Mouse (Mus musculus): ENCODE measurements around the gene Ift122. TPM values are rescaled to one million over a fixed set of nuclear protein-coding genes. Genes with fewer than 3 reads are reported as not detected.

Ift122 gene
- polyA plus RNA-seq, 1 experiment from 2014 or later, result 16.9 TPM

DNA sequence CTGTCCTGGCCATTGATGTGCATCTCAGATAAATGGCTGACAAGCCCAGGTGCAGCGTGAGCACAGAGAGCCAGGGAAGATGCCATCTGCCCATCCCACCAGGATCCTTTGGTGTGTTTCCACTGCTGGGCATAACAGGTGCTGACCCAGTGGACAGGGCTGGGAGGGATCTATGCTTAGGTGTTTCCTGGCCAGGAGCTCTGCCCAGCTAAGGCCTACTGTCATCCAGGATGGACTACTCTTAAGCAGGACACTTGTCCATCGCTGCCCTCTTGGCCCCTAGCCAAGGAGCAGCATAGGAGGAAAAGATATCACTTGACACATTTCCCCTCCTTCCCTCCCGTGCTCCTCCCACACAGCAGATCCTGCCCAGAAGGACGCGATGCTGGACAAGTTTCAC is 63.3 kb downstream of the Ift122 start:
- Histone ChIP-seq H3K27ac (ENCODE audit: low read depth, low read length) (0 out of 2 replicates have a peak overlapping the region, but pooled peaks have one; percentile 21), H3K27me3 (replicated peaks; ENCODE audit: control insufficient read depth, insufficient read depth, low read length) (no peaks in the 10 kb centered on the region), H3K4me2 (ENCODE audit: low read length) (no peak overlapping the region), H3K36me3 (ENCODE audit: control insufficient read depth, insufficient read depth, low read length) (peaks cover 2% of the 10 kb centered on the region; the same call in 1 of the 2 replicates), H3K9ac (ENCODE audit: low read length) (no peak overlapping the region), H3K4me1 (ENCODE audit: control insufficient read depth, insufficient read depth, low read length) (peaks cover 30% of the 10 kb centered on the region), H3K4me3 (ENCODE audit: low read depth, low read length) (no peak overlapping the region), H3K9me3 (replicated peaks; ENCODE audit: control insufficient read depth, low read length) (no peaks in the 10 kb centered on the region)
- 91% methylated on average over 5 of the region's 5 CpGs for WGBS
- ATAC-seq (no peak), DNase-seq (ENCODE audit: low spot score) (no peak)

DNA sequence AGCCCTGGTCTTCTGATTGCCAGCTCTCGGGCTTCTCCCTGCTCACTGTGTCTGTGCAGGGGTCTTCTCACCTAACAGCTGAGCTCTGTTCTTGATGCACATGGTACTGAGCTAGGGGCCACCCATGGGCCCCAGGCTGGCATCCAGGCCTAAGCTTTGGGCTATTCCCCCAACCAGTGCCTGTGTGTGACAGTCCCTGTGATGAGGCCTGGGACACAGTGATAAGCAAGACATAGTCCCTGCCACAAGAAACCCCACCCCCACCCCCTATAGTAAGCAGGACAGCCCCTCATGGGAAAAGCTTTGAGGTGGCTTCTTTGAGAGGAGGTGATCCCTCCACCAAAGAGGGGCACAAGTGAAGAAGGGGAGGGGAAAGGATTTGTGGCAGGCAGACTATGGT is 65.3 kb downstream of the Ift122 start:
- Histone ChIP-seq H3K4me2 (ENCODE audit: low read length) (no peak overlapping the region), H3K4me1 (ENCODE audit: control insufficient read depth, insufficient read depth, low read length) (peaks cover 24% of the 10 kb centered on the region), H3K9me3 (replicated peaks; ENCODE audit: control insufficient read depth, low read length) (no peaks in the 10 kb centered on the region), H3K4me3 (ENCODE audit: low read depth, low read length) (no peak overlapping the region), H3K9ac (ENCODE audit: low read length) (no peak overlapping the region), H3K27me3 (replicated peaks; ENCODE audit: control insufficient read depth, insufficient read depth, low read length) (no peaks in the 10 kb centered on the region), H3K27ac (ENCODE audit: low read depth, low read length) (no peak overlapping the region), H3K36me3 (ENCODE audit: control insufficient read depth, insufficient read depth, low read length) (peaks cover 2% of the 10 kb centered on the region; the same call in 1 of the 2 replicates)
- DNase-seq (ENCODE audit: low spot score) (no peak), ATAC-seq (no peak)
- WGBS, result 89% methylated on average over 1 of the region's 1 CpGs

- no peak for ATAC-seq
These were observed 66.6 kb downstream of the Ift122 start for GRCm38 (mm10) chr6:115919876-115920275.

DNA sequence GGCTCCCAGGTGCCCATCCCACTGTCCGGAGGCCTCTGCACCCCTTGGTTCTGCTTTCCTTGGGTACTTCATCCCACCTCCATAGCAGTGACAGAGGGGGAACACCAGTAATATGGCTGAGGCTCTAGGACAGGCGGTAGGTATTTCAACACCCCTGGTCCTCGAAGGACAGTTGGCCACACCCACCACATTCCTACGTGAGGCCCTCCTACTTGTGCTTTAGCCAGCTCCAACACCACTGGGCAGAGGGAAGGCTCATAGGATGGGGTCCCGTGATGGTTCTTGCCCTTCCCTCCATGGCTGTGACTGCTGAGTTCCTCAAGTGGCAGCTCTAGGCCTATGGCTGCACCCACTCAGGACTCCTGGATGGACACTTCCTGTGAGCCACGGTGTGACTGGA is 71.6 kb downstream of the Ift122 start:
- Histone ChIP-seq H3K9ac (ENCODE audit: low read length) (no peak overlapping the region), H3K4me3 (ENCODE audit: low read depth, low read length) (no peak overlapping the region), H3K27ac (ENCODE audit: low read depth, low read length) (no peak overlapping the region), H3K4me1 (ENCODE audit: control insufficient read depth, insufficient read depth, low read length) (peaks cover 23% of the 10 kb centered on the region), H3K36me3 (ENCODE audit: control insufficient read depth, insufficient read depth, low read length) (no peaks in the 10 kb centered on the region), H3K27me3 (replicated peaks; ENCODE audit: control insufficient read depth, insufficient read depth, low read length) (no peaks in the 10 kb centered on the region), H3K9me3 (replicated peaks; ENCODE audit: control insufficient read depth, low read length) (no peaks in the 10 kb centered on the region), H3K4me2 (ENCODE audit: low read length) (no peak overlapping the region)
- DNase-seq (ENCODE audit: low spot score), result no peak
- no peak for ATAC-seq
- 65% methylated on average over 6 of the region's 6 CpGs for WGBS

More at GRCm38 (mm10) chr6:115919876-115920275, 66.6 kb downstream of the Ift122 start:
- no peak overlapping the region for H3K9ac ChIP-seq (ENCODE audit: low read length)
- no peak overlapping the region for H3K27ac ChIP-seq (ENCODE audit: low read depth, low read length)
- H3K4me3 ChIP-seq (ENCODE audit: low read depth, low read length), result no peak overlapping the region
- no peak for DNase-seq (ENCODE audit: low spot score)
- 94% methylated on average over 5 of the region's 5 CpGs for WGBS
- no peak overlapping the region for H3K4me2 ChIP-seq (ENCODE audit: low read length)
- no peaks in the 10 kb centered on the region for H3K27me3 ChIP-seq (replicated peaks; ENCODE audit: control insufficient read depth, insufficient read depth, low read length)
- H3K4me1 ChIP-seq (ENCODE audit: control insufficient read depth, insufficient read depth, low read length), result peaks cover 12% of the 10 kb centered on the region
- H3K9me3 ChIP-seq (replicated peaks; ENCODE audit: control insufficient read depth, low read length), result no peaks in the 10 kb centered on the region
- H3K36me3 ChIP-seq (ENCODE audit: control insufficient read depth, insufficient read depth, low read length), result peaks cover 2% of the 10 kb centered on the region; the same call in 1 of the 2 replicates

DNA sequence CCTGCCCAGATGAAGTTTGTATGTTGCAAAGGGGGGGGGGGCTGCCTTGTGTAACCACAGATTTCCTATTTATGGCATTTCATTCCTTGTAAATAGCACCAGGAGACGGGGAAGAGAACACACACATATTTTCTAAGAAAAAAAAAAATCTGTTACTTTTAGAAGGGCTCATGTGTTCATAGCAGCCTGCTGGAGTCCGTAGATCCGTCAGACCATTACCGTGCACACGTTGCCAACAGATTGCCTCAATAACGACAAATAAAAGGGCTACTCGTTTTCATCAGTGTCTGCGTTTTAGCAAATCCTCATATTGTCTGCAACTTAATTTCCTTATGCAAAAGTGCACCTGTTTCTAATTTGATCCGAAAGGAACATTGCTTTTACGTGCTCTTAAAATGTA is 73.1 kb downstream of the Ift122 start:
- Histone ChIP-seq H3K36me3 (ENCODE audit: control insufficient read depth, insufficient read depth, low read length) (no peaks in the 10 kb centered on the region), H3K27ac (ENCODE audit: low read depth, low read length) (peak overlapping the region; percentile 86; the same call in 1 of the 2 replicates), H3K9me3 (replicated peaks; ENCODE audit: control insufficient read depth, low read length) (no peaks in the 10 kb centered on the region), H3K4me2 (ENCODE audit: low read length) (no peak overlapping the region), H3K27me3 (replicated peaks; ENCODE audit: control insufficient read depth, insufficient read depth, low read length) (no peaks in the 10 kb centered on the region), H3K4me1 (ENCODE audit: control insufficient read depth, insufficient read depth, low read length) (peaks cover 23% of the 10 kb centered on the region), H3K4me3 (ENCODE audit: low read depth, low read length) (no peak overlapping the region), H3K9ac (ENCODE audit: low read length) (no peak overlapping the region)
- DNase-seq (ENCODE audit: low spot score) (peak; percentile 42), ATAC-seq (no peak)
- WGBS, result 39% methylated on average over 10 of the region's 10 CpGs

DNA sequence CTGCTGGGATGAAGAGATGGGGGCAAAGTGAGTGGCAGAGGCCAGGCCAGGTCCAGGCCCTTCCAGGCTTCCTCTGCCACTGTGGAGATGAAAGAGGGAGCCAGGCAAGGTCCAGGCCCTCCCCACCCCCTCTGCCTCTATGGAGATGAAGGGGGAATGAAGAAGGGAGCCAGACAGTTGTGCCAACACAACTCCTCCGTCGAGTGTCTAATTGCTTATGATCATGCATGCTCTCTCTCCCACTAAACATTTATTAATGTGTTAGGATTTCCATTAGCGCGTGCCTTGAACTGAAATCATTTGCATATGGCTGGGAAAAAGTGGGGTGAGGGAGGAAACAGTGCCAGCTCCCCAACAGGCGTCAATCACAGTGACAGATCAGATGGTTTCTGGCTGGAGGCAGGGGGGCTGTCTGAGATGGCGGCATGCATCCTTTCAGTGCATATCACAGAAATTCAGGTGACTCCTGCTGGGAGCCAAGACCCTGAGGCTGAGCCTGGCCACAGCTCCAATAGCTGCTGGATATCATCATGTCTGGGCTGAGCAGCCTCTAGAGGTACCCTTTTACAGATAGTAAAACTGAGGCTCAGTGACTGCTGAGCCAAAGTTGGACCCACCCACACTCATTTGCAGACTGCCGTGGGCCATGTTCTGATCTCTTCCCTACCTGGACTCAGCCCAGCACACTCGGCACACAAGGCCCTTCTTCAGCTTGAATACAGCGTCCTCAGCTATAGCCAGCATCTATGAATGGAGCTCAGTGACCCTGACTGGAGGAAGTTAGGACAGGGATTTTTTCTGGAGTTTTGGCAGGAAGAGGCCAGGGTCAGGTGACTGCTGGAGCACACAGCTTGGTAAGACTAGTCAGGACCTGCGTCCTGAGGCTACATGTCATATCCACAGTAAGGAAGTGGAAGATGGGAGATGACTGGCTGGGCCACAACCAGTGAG is 74.3 kb downstream of the Ift122 start:
- Histone ChIP-seq H3K9me3 (replicated peaks; ENCODE audit: control insufficient read depth, low read length) (no peaks in the 10 kb centered on the region), H3K4me2 (ENCODE audit: low read length) (no peak overlapping the region), H3K9ac (ENCODE audit: low read length) (no peak overlapping the region), H3K4me1 (ENCODE audit: control insufficient read depth, insufficient read depth, low read length) (peaks cover 23% of the 10 kb centered on the region), H3K27me3 (replicated peaks; ENCODE audit: control insufficient read depth, insufficient read depth, low read length) (no peaks in the 10 kb centered on the region), H3K27ac (ENCODE audit: low read depth, low read length) (peak overlapping the region; percentile 86), H3K36me3 (ENCODE audit: control insufficient read depth, insufficient read depth, low read length) (no peaks in the 10 kb centered on the region), H3K4me3 (ENCODE audit: low read depth, low read length) (no peak overlapping the region)
- 46% methylated on average over 10 of the region's 10 CpGs for WGBS
- ATAC-seq, result peak; percentile 74
- peak; percentile 81 for DNase-seq (ENCODE audit: low spot score)

- ATAC-seq, result no peak
- Histone ChIP-seq H3K27ac (ENCODE audit: low read depth, low read length) (no peak overlapping the region), H3K9ac (ENCODE audit: low read length) (no peak overlapping the region), H3K4me1 (ENCODE audit: control insufficient read depth, insufficient read depth, low read length) (peaks cover 23% of the 10 kb centered on the region), H3K27me3 (replicated peaks; ENCODE audit: control insufficient read depth, insufficient read depth, low read length) (no peaks in the 10 kb centered on the region), H3K36me3 (ENCODE audit: control insufficient read depth, insufficient read depth, low read length) (no peaks in the 10 kb centered on the region), H3K4me2 (ENCODE audit: low read length) (no peak overlapping the region), H3K4me3 (ENCODE audit: low read depth, low read length) (no peak overlapping the region), H3K9me3 (replicated peaks; ENCODE audit: control insufficient read depth, low read length) (no peaks in the 10 kb centered on the region)
- WGBS, result 82% methylated on average over 5 of the region's 5 CpGs
- DNase-seq (ENCODE audit: low spot score), result no peak
These were observed 76.7 kb downstream of the Ift122 start for GRCm38 (mm10) chr6:115930018-115930417.

DNA sequence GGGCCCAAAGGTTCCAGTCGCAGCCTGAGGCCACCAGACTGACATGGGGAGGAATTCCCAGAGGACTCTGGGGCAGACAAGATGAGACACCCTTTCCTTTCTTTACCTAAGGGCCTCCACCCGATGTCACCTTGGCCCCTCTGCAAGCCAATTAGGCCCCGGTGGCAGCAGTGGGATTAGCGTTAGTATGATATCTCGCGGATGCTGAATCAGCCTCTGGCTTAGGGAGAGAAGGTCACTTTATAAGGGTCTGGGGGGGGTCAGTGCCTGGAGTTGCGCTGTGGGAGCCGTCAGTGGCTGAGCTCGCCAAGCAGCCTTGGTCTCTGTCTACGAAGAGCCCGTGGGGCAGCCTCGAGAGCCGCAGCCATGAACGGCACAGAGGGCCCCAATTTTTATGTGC is 78.4 kb downstream of the Ift122 start, which contains the start of gene Rho:
Rho (plus strand) TSS at position 110 of the 400 bp plus-strand sequence.
- Histone ChIP-seq H3K4me2 (ENCODE audit: low read length) (no peak within 1 kb of the TSS), H3K9ac (ENCODE audit: low read length) (no peak within 1 kb of the TSS), H3K27me3 (replicated peaks; ENCODE audit: control insufficient read depth, insufficient read depth, low read length) (no peaks in the 10 kb centered on the region), H3K36me3 (ENCODE audit: control insufficient read depth, insufficient read depth, low read length) (no peaks in the 10 kb centered on the region), H3K4me1 (ENCODE audit: control insufficient read depth, insufficient read depth, low read length) (peaks cover 13% of the 10 kb centered on the region), H3K9me3 (replicated peaks; ENCODE audit: control insufficient read depth, low read length) (no peaks in the 10 kb centered on the region), H3K4me3 (ENCODE audit: low read depth, low read length) (no peak within 1 kb of the TSS), H3K27ac (ENCODE audit: low read depth, low read length) (no peak within 1 kb of the TSS)
- ATAC-seq (no peak), DNase-seq (ENCODE audit: low spot score) (no peak)
- 86% methylated on average over 14 of the region's 14 CpGs for WGBS

DNA sequence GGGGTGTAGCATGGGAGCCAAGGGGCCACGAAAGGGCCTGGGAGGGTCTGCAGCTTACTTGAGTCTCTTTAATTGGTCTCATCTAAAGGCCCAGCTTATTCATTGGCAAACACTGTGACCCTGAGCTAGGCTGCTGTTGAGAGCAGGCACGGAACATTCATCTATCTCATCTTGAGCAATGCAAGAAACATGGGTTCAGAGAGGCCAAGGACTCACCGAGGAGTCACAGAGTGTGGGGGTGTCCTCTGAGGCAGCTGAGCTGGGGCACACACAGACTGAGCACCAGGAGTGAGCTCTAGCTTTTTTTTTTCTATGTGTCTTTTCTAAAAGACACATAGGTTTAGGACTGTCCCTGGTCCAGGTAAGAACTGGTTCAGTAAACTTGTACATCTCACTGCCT is 79.1 kb downstream of the Ift122 start:
- Histone ChIP-seq H3K4me3 (ENCODE audit: low read depth, low read length) (no peak overlapping the region), H3K27me3 (replicated peaks; ENCODE audit: control insufficient read depth, insufficient read depth, low read length) (no peaks in the 10 kb centered on the region), H3K4me2 (ENCODE audit: low read length) (no peak overlapping the region), H3K27ac (ENCODE audit: low read depth, low read length) (no peak overlapping the region), H3K9ac (ENCODE audit: low read length) (no peak overlapping the region), H3K36me3 (ENCODE audit: control insufficient read depth, insufficient read depth, low read length) (no peaks in the 10 kb centered on the region), H3K9me3 (replicated peaks; ENCODE audit: control insufficient read depth, low read length) (no peaks in the 10 kb centered on the region), H3K4me1 (ENCODE audit: control insufficient read depth, insufficient read depth, low read length) (peaks cover 5% of the 10 kb centered on the region)
- DNase-seq (ENCODE audit: low spot score), result no peak
- WGBS, result 94% methylated on average over 3 of the region's 3 CpGs
- no peak for ATAC-seq

Measured in forebrain, embryonic 14.5 days (tissue).